Mouse (Mus musculus) gastrocnemius, postnatal 25 days (tissue): ENCODE measurements at regions not wholly inside any gene's neighbourhood (a gene's known extent, or its start where the extent isn't known, plus 50 kb on each side); places are given as distances from the start of the nearest gene placed in this dataset.

Experiments used
- DNase-seq: peaks from one replicate; pipeline ENCODE4 v3.0.0; 2022

DNA sequence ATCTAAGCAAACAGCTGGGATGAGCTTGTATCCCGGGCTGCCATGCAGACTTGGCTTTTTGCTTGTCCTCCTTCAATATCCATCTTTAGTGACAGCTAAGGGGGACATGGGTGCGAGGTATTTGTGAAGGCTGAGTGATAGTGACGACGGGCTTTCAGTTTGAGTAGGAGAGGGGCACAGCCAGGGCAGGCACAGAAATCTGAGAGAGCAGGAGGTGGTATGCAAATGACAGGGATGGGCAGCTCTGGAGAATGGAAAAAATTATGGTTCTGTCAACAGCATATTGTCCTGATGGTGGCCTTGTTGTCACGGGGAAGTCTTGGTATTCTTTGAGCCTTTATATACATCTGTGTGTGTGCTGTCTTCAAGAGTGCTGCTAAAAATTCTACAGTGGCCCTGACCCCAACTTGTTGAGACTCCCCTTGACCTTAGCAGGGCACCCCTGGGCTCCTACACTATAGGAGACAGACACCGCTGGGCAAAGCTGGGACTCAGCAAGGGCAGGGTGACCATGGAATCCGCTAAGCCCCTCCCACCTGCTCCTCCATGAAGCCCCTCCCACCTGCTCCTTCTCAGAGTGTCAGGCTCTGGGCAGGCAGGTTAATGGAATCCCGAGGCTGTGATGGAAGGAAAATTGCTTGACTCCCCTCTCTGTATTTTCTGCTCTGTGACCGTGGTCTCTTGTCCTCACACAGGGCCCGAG is 156.1 kb downstream of the Matn1 start:
- no peak for DNase-seq

DNA sequence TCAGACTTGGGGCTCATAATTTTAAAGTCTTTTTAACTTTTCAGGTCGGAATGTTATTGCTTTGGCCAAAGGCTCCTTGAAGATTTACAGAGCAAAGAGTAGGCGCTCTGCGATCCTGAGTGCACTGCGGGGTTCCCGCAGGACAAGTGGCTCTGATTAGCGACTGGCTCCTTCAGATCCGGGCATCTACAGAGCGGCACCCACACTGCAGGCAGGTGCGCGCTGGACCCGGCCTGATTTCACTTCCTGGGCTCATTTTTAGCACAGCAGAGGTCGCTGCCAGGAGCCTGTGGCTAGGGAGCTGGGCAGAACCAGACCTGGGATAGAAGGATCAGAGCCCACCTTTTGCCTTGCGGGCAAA is 156.6 kb downstream of the Matn1 start:
- DNase-seq, result no peak

DNA sequence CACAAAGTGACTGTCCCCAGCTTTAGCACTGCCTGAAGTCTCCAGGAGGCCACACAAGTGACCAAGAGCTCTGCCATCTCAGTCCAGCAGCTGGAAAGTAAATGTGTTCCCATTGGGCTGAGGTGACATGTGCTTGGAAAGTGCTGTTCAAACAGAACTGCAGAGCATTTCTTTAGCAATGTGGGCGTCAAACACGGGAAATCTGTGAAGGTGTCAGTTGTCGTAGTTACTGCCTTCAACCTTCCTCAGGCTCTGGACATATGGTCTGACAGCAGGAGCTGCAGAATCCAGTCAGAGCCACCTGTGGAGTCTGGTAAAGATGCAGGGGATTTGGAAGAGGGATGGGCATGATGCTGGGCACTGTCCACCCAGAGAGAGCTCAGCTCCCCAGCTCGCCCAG is 158.0 kb downstream of the Matn1 start:
- DNase-seq, result no peak

DNA sequence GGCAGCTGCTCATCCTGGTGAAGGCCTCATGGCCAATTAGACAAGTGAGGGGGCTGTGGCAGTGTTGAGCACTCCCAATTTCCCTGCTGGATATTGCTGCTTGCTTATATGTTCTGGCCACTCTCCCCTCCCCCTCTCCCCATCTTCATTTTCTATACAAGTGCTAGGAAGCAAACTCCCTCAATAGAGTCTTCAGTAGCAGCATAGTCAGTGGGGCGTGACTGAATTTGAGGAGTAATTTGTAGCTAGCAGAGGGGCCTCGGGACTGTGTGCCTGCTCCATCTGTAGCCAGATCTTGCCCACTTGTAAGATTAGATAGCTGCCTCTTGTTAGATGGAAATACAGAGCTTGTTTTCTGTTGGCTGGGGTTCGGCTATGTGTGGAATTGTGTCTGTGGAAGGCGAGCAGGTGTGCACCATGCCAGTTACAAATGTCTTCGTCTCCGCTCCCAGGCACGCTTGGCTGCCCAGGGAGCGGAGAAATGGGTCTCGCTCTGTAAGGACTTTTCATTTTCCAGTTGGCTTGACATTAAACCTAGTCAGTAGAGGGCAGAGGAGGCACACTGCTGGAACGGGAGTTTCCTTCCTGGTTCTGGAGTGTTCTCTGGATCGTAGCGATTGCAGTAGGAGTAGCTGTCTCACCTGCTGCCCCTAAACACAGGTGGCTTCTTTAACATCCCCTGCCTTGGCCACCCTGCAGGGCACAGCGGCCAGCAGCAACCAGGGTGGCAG is 163.1 kb downstream of the Matn1 start:
- no peak for DNase-seq

DNA sequence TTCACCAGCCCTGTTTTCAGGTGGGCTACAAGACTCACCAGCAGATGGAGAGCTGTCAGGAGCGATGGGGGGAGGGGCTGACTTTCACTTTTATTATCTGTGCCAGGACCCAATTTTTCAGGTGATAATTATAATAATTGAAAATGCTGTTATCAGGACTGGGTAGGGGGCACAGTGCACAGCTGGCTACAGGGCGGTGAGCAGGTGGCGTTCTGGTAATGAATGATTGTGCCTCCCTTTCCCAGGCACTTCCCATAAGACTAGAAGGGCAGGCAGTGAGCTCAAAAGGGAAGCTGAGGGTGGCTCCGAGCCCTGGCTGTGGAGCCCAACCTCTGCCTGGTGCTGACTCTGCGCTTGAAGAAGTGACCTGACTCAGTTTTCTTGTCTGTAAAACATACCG is 168.4 kb downstream of the Matn1 start:
- DNase-seq, result no peak

DNA sequence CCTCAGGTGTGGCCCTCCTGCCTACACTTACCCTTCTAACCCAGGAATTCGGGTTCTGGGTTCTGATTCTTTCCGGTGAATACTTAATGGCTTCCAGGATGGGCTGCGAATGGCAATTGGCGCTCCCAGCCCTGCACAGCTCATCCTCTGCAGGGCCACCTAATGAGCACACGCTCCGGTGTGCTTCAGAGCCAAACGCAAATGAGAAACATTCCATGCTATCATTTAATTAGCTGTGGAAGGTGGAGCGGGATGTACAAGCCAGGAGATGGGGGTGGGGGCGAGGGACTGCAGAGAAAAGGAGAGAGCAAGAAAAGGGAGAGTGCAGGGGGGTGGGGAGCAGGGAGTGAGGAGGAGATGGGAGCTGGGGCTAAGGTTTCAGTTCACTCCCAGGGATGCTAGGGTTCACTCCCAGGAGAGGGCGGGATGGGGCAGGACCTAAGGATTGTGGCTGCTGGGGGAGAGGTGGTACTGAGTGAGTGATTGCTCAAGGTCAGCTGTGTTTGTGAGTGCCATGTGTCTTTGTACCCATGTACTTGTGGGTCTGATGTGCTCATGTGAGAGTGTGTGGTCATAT is 169.6 kb downstream of the Matn1 start:
- DNase-seq, result no peak

DNA sequence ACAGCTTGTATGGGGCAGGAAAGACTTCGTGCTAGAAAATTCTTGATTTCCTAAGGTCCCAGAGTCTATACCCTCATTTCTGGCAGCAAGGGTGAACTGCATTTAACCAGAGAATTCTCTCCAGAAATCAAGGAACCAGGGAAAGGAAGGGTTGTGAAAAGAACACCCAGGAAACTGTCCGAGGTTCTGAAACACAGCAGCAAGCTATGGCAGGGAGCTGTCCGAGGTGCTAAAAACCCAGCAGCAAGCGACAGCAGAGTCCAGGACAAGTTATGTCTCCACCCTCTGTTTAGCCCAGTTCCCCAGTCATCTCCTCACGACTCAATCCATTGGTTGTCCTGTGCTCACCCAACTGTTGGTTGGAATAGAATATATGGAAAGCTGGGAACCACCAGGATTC is 171.1 kb downstream of the Matn1 start:
- DNase-seq, result peak; percentile 29

DNA sequence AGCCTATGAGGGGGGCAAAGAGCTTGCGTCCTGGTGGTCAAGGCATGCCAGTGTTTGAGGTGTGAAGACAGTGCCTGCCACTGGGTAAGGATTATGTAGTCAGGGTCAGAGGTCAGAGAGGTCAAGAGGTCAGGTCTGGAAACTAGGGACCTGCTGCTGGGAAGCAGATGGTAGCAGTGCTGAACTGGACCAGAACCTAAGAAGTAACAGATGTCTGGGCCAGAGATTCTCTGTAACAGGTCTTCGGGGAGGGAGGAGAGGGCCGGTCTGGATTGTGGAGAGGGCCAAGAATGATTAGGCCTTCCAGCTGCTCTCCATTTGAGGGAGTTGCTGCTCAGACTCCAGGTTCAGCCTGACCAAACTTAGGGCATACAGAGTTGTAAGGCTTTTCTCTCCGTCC is 174.4 kb downstream of the Matn1 start:
- DNase-seq, result no peak

DNA sequence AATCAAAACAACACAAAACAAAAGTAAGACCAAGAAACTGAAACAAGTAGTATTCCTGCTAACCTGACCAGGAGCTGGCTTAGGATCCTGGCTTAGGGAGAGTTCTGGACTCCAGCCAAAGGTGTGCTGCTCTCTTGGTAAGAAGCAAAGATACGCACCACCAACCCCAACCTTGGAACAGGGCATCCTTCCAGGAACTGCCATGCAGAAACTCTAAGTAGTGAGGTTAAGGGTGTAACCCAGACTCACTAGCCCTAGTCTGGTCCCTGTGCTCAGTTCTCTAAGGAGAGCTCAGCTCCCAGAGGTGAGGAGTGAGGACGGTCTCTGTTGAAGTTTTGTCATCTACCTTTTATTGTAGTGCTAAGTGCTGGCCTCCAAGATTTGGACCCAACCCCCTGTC is 175.4 kb downstream of the Matn1 start:
- DNase-seq, result no peak

DNA sequence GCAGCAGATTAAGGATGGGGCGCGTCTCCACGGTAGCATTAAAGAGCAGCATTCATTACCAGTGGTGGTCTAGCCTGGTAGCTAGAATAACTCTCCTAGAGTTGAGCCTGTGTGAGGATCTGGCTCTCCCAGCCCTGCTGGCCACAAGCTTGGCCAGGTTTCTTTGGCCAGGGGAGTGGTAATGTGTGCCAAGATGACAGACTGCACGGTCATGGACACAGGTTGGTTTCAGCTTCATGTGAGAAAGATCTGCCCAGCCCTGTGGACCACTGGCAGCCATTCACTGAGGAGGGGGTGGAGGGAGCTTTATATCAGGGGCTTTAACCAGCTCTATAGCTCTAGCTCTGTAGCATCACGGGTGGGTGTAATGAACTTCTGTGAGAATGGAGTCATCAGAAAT is 176.5 kb downstream of the Matn1 start:
- DNase-seq, result no peak

DNA sequence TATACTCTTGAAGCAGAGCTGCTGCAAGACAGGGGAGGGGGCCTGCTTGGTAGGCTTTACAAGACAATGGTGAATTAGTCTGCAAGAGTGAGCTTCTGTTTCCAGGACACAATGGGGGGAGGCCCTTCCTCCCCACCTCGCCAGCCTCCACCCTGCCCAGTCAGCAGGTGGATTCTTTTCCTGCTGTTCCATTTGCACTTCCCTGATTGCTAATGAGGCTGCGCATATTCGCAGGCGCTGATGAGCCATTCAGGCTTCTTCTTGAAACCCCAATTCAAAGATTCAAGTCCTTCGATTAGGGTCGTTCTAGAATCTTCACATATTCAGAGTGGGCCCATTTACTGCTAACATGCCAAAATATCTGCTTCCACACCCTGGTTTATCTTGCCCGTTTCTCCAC is 181.8 kb downstream of the Matn1 start:
- no peak for DNase-seq

DNA sequence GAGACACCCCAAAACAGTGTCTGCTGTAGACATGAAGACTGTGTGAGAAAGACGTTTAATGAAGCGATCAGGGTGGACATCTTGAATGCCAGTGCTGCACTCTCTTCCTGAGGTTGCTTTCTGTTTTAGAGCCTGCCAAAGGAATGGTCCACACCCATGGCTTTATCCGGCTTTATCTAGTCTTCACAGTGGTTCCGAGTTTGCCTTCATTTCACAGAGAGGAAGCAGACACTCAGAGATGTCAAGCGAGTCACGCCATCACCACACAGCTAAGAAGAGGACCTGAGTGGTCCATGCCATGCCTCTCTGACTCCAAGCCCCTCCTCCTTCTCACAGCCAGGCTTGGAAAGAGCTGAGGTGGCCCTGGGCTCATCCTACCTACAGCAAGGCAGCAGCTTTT is 182.7 kb downstream of the Matn1 start:
- DNase-seq, result no peak

DNA sequence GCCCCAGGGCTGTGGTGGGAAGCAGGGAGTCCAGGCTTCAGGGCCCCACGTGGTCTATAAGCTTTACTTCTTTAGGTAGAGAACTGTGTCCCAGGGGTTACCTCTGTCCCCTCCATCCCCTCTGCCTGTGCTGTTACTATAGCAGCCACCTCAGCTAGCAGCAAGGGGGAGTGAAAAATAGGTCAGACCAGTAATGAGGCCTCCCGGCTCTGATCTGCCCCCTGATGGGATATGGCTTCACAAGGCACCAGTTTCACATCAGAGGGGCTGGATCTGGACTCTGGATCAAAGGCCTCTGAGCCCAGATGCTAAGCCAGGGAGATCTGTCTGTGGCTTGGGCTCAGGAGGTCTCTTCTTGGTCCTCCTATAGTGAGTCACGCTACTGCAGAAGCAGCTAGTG is 184.5 kb downstream of the Matn1 start:
- DNase-seq, result no peak

DNA sequence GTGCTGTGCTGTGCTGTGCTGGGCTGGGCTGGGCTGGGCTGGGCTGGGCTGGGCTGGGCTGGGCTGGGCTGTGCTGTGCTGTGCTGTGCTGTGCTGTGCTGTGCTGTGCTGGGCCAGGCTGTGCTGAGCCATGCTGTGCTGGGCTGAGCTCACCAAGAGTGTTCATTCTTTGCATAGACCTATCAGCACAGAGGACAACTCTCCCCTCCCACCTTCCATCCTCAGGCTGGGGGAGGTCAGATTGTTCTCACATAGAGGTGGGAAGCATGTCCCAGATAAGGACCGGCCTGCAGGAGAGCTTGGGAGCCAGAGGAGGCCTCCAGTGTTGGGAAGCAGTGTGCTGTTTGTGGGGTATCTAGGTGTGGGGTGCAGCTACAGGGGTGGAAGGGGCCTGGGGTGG is 188.0 kb downstream of the Matn1 start:
- DNase-seq, result no peak

DNA sequence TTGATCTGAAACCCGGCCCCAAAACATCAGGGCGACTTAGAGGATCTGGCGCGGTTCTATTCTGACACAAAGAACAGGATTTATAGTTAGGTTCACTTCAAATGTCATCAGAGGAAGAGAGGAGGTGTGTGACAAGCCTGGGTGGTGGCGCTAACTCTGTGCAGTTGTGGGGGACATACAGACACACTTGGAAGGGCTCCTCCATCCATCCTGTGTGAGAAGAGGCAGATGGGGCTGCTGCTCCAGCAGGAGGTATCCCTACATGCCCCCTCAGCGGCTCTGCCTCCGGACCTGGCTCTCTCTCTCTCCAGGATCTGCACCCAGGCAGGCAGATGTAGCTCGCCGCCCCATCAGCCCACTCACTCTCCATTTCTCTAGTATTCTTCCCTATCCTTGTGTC is 188.6 kb downstream of the Matn1 start:
- DNase-seq, result no peak

DNA sequence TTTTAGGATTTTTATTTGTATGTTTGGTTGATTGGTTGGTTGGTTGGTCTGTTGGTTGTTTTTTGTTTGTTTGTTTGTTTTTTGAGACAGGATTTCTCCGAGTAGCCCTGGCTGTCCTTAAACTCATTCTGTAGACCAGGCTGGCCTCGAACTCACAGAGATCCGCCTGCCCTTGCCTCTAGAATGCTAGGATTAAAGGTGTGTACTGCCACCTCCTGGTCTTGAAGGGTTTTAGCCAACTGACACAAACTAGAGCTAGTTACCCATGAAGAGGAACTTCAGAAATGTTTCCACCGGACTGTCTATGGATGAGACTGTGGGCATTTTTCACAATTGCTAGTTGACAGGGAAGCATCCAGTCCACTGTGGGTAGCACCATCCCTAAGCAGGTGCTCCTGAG is 191.7 kb downstream of the Matn1 start:
- DNase-seq, result no peak

DNA sequence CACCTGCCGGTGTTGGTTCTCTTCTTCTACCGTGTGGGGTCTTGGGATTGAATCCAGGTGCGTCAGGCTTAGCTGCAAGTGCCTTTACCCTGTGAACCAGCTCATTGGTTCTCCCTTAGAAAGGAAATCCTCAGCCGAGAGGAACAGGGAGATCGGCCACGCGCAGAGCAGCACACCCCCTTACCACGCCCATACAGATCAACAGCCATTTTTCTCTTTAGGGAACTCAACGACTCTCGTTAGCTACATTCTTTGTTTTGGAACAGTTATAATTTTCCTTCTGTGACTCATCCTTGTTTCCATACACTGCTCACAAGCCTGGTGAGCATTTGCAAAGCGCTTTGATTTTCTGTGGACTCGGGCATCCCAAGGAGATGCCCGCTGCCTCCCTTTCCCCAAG is 194.7 kb downstream of the Matn1 start:
- DNase-seq, result no peak

DNA sequence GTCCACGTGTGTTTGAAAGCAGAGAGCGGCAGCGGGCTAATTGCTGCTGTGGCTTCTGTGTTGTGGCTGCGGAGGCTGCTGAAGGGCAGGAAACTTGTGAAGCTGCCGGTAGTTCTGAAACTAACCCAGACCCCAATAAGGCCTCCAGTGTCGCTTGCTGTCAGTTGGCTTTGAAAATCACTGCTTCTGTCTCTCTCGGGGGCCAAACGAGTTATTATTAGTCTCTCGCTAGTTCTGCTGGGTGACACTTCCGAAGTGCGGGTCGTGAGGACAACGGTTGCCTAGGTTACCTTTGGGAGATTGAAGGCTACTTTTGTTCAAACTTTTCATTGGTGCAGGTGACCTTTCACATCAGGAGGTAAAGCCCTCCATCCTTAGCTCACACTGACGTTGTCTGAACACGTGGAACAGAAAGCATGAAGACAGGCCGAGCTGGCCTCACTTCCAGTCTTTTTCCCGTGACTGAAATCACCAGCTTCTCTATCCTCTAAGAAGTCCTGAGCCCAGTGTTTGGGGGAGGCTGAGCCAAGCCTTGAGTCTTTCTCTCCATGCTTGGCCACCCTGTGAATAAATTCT is 197.8 kb downstream of the Matn1 start:
- no peak for DNase-seq

DNA sequence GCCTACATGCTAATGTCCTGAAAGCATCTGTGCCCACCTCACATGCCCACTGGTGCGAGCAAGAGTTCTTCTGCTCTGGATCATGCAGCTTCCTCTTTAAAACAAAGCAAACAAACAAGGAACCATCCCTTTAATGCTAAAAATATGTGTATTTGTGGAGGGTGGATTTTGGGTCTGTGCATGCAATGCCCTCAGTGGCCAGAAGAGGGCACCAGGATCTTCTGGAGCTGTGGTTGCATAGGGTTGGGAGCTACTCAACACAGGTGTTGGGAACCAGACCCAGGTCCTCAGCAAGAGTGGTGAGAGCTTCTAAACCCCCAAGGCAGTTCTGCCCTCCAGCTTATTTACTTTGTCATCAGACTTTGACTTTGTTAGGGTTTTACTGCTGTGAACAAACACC is 201.3 kb downstream of the Matn1 start:
- no peak for DNase-seq

DNA sequence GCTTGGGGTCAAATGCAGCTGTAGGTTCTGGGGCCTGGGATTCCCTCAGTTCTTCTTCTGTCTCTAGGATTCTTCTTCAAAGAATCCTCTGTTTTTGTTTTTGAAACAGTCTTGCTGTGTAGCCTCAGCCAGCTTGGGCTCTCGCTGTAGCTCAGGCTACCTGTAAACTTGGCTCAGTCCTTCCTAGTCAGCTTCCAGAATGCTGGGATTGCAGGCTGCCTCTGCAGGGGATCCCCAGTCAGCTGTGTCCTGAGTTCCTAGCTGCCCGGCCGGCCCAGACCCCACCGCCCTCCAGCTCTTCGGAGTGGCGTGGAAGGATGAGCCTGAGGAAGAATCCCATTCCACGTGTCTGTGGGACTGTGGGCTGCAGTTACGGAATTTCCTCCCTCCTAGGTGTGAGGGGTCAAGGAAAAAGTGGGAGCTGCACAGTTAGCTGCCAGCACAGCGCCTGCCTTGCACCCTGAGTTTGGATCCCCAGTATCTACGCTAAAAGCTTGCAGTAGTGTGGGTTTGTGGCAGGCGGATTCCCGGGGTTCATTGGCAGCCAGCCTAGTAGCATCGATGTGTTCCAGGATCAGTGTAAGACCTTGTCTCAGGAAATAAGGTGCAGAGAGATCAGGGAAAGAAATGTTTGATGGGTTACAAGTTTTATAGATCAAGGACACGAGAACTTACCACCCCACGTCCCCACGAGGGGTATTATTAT is 204.0 kb downstream of the Matn1 start:
- no peak for DNase-seq

DNA sequence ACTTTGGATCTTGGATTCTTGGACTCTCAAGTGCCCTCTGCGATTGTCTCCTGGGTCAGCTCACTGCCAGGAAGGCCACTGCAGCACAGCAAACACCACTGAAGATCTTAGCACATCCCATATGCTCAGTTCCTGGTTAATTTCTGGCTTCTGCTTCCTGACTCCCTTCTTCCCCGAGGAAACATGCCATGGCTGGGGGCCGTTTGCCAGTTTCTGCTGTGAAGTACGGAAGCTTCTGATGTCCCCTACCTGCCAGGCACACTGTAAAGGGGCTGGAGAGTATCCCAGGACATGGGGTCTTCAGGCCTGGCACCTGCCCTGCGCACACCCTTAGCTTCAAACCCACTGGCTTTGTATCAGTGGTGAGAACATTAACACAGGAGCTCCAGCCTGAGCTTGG is 205.3 kb downstream of the Matn1 start:
- DNase-seq, result no peak

DNA sequence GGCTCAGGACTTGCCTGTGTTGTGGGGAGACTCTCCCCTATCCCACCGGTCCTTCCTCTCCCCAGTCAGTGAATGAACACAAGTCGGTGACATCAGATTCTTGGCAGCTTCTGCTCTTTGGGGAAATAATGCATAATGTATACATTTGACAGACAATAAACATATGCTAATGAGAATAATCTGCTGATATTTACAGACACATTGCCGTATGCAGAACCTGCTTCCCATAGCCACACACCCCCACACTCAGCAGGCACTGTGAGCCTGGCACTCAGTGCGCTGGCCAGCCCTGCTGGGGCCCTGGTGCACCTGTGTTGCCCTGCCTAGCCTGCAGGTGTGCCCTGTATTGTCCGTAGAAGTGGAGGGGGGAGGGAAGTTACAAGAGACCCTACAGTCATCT is 215.5 kb downstream of the Matn1 start:
- DNase-seq, result no peak

DNA sequence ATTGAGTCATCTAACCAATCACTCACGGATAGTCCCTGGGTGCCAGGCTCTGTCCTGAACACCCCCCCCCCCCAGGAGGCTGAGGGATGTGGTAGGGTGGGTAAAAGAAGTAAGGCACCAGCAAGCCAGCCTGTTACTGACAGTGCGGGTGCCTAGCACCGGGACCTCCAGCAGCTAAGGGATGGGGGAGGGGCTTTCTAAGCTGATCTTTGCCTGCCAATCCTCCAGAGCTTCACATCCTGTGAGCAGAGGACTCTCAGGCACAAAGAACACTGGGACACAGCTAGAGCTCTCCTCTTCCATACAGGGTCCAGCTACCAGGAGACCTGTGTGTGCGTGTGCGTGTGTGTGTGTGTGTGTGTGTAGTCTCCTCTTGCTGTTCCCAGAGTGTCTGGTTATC is 215.9 kb downstream of the Matn1 start:
- no peak for DNase-seq
